Mouse (Mus musculus) CH12F3 (cell line): ENCODE results near the gene Rnasek.

Source experiments
- in situ Hi-C: fragments of 300-500 bp; cut with MboI; formaldehyde crosslinking; loops from 2 replicates; pipeline ENCODE4 v1.14.3; 2020; ENCODE audit warnings: low sequenced_read_pairs

The Rnasek gene

GRCm38 (mm10) chr11:70239541-70240279, at the start of gene Rnasek, which contains the start of gene Gm21988:
TSS of gene Rnasek (minus strand) at chr11:70239842.
TSS of gene Gm21988 (minus strand) at chr11:70239830.
- in situ Hi-C loops, result no loop called here

- in situ Hi-C loops, result no loop called here
These were observed 49.6 kb upstream of the Rnasek start for GRCm38 (mm10) chr11:70289236-70289635.

- in situ Hi-C loops, result no loop called here
These were observed 48.5 kb upstream of the Rnasek start for GRCm38 (mm10) chr11:70288102-70288501.

- in situ Hi-C loops, result no loop called here
These were observed 46.0 kb upstream of the Rnasek start for GRCm38 (mm10) chr11:70285686-70286085.

GRCm38 (mm10) chr11:70284757-70285156, 45.1 kb upstream of the Rnasek start:
- in situ Hi-C loops, result no loop called here

- in situ Hi-C loops, result no loop called here
These were observed 44.0 kb upstream of the Rnasek start for GRCm38 (mm10) chr11:70283666-70284065.

GRCm38 (mm10) chr11:70280441-70280840, 40.8 kb upstream of the Rnasek start:
- in situ Hi-C loops, result no loop called here

GRCm38 (mm10) chr11:70278961-70279360, 39.3 kb upstream of the Rnasek start:
- in situ Hi-C loops, result no loop called here

GRCm38 (mm10) chr11:70271641-70272040, 32.0 kb upstream of the Rnasek start:
- in situ Hi-C loops, result no loop called here

- in situ Hi-C loops, result no loop called here
These were observed 26.8 kb upstream of the Rnasek start for GRCm38 (mm10) chr11:70266405-70266804.

- in situ Hi-C loops, result no loop called here
These were observed 26.2 kb upstream of the Rnasek start for GRCm38 (mm10) chr11:70265819-70266218.

- in situ Hi-C loops, result no loop called here
These were observed 25.6 kb upstream of the Rnasek start for GRCm38 (mm10) chr11:70265252-70265651.

- in situ Hi-C loops, result no loop called here
These were observed 19.4 kb upstream of the Rnasek start for GRCm38 (mm10) chr11:70259035-70259434.

GRCm38 (mm10) chr11:70254931-70255531, 15.4 kb upstream of the Rnasek start, which contains the start of gene Alox12:
TSS of gene Alox12 (minus strand) at chr11:70255353.
- in situ Hi-C loops, result no loop called here

GRCm38 (mm10) chr11:70254337-70254736, 14.7 kb upstream of the Rnasek start:
- in situ Hi-C loops, result no loop called here

GRCm38 (mm10) chr11:70251853-70252252, 12.2 kb upstream of the Rnasek start:
- in situ Hi-C loops, result no loop called here

- in situ Hi-C loops, result no loop called here
These were observed 10.5 kb upstream of the Rnasek start for GRCm38 (mm10) chr11:70250150-70250549.

GRCm38 (mm10) chr11:70247136-70247845, 7.6 kb upstream of the Rnasek start:
- in situ Hi-C loops, result no loop called here

- in situ Hi-C loops, result no loop called here
These were observed 2.9 kb upstream of the Rnasek start for GRCm38 (mm10) chr11:70242591-70242990.

- in situ Hi-C loops, result no loop called here
These were observed 826 bp downstream of the Rnasek start for GRCm38 (mm10) chr11:70238591-70239440.
